Mouse (Mus musculus): ENCODE results near the gene Nfu1. TPM values are rescaled to one million over a fixed set of nuclear protein-coding genes. Genes with fewer than 3 reads are reported as not detected.
A peak's percentile ranks its signal among the peaks of the same experiment; 100 is the strongest.

The Nfu1 gene
- polyA plus RNA-seq, 1 experiment from 2014 or later, result 75.6 TPM

- 87% methylated on average over 5 of the region's 5 CpGs for WGBS
- Histone ChIP-seq H3K27me3 (replicated peaks; ENCODE audit: control insufficient read depth, insufficient read depth, low read length) (no peaks in the 10 kb centered on the region), H3K36me3 (ENCODE audit: control insufficient read depth, insufficient read depth) (peaks cover 35% of the 10 kb centered on the region), H3K9ac (ENCODE audit: low read depth, low read length) (no peak overlapping the region), H3K27ac (ENCODE audit: low read depth, low read length) (no peak overlapping the region), H3K4me3 (ENCODE audit: low read depth, low read length) (no peak overlapping the region), H3K4me1 (replicated peaks; ENCODE audit: control insufficient read depth, insufficient read depth, low read length) (no peaks in the 10 kb centered on the region), H3K4me2 (replicated peaks; ENCODE audit: low read depth) (no peak overlapping the region), H3K9me3 (ENCODE audit: control insufficient read depth) (no peaks in the 10 kb centered on the region)
- no peak for ATAC-seq
- no peak for TF ChIP-seq CTCF (IDR thresholded peaks at IDR 0.05; ENCODE audit: low read depth)
Measured at GRCm38 (mm10) chr6:86996629-86997307, 12.3 kb upstream of the Nfu1 start.

GRCm38 (mm10) chr6:86997360-86997759 is 11.7 kb upstream of the Nfu1 start:
- no peaks in the 10 kb centered on the region for H3K9me3 ChIP-seq (ENCODE audit: control insufficient read depth)
- H3K27ac ChIP-seq (ENCODE audit: low read depth, low read length), result no peak overlapping the region
- 93% methylated on average over 6 of the region's 6 CpGs for WGBS
- no peak overlapping the region for H3K9ac ChIP-seq (ENCODE audit: low read depth, low read length)
- no peaks in the 10 kb centered on the region for H3K27me3 ChIP-seq (replicated peaks; ENCODE audit: control insufficient read depth, insufficient read depth, low read length)
- peaks cover 35% of the 10 kb centered on the region for H3K36me3 ChIP-seq (ENCODE audit: control insufficient read depth, insufficient read depth)
- no peak overlapping the region for H3K4me3 ChIP-seq (ENCODE audit: low read depth, low read length)
- no peak for TF ChIP-seq CTCF (IDR thresholded peaks at IDR 0.05; ENCODE audit: low read depth)
- ATAC-seq, result no peak
- H3K4me1 ChIP-seq (replicated peaks; ENCODE audit: control insufficient read depth, insufficient read depth, low read length), result no peaks in the 10 kb centered on the region
- no peak overlapping the region for H3K4me2 ChIP-seq (replicated peaks; ENCODE audit: low read depth)

- Histone ChIP-seq H3K9me3 (ENCODE audit: control insufficient read depth) (no peaks in the 10 kb centered on the region), H3K36me3 (ENCODE audit: control insufficient read depth, insufficient read depth) (peaks cover 17% of the 10 kb centered on the region), H3K4me1 (replicated peaks; ENCODE audit: control insufficient read depth, insufficient read depth, low read length) (no peaks in the 10 kb centered on the region), H3K27me3 (replicated peaks; ENCODE audit: control insufficient read depth, insufficient read depth, low read length) (no peaks in the 10 kb centered on the region), H3K4me3 (ENCODE audit: low read depth, low read length) (no peak overlapping the region), H3K27ac (ENCODE audit: low read depth, low read length) (no peak overlapping the region), H3K9ac (ENCODE audit: low read depth, low read length) (no peak overlapping the region), H3K4me2 (replicated peaks; ENCODE audit: low read depth) (no peak overlapping the region)
- 78% methylated on average over 6 of the region's 6 CpGs for WGBS
- ATAC-seq, result no peak
- TF ChIP-seq CTCF (IDR thresholded peaks at IDR 0.05; ENCODE audit: low read depth), result no peak
Measured at GRCm38 (mm10) chr6:87001995-87002394, 7.0 kb upstream of the Nfu1 start.

GRCm38 (mm10) chr6:87002521-87003055 is 6.4 kb upstream of the Nfu1 start:
- peak; percentile 93 for TF ChIP-seq CTCF (IDR thresholded peaks at IDR 0.05; ENCODE audit: low read depth)
- 51% methylated on average over 8 of the region's 8 CpGs for WGBS
- H3K27me3 ChIP-seq (replicated peaks; ENCODE audit: control insufficient read depth, insufficient read depth, low read length), result no peaks in the 10 kb centered on the region
- no peaks in the 10 kb centered on the region for H3K9me3 ChIP-seq (ENCODE audit: control insufficient read depth)
- no peak overlapping the region for H3K27ac ChIP-seq (ENCODE audit: low read depth, low read length)
- no peak overlapping the region for H3K9ac ChIP-seq (ENCODE audit: low read depth, low read length)
- H3K4me3 ChIP-seq (ENCODE audit: low read depth, low read length), result no peak overlapping the region
- H3K4me1 ChIP-seq (replicated peaks; ENCODE audit: control insufficient read depth, insufficient read depth, low read length), result no peaks in the 10 kb centered on the region
- ATAC-seq, result peak; percentile 55; the same call in 1 of the 2 replicates
- H3K4me2 ChIP-seq (replicated peaks; ENCODE audit: low read depth), result no peak overlapping the region
- peaks cover 13% of the 10 kb centered on the region for H3K36me3 ChIP-seq (ENCODE audit: control insufficient read depth, insufficient read depth)

- no peaks in the 10 kb centered on the region for H3K9me3 ChIP-seq (ENCODE audit: control insufficient read depth)
- WGBS, result 71% methylated on average over 2 of the region's 2 CpGs
Measured at GRCm38 (mm10) chr6:87004099-87004498, 4.9 kb upstream of the Nfu1 start.

GRCm38 (mm10) chr6:87005577-87005976 is 3.5 kb upstream of the Nfu1 start:
- no peak overlapping the region for H3K4me3 ChIP-seq (ENCODE audit: low read depth, low read length)
- H3K9ac ChIP-seq (ENCODE audit: low read depth, low read length), result no peak overlapping the region
- no peaks in the 10 kb centered on the region for H3K9me3 ChIP-seq (ENCODE audit: control insufficient read depth)
- no peak for TF ChIP-seq CTCF (IDR thresholded peaks at IDR 0.05; ENCODE audit: low read depth)
- no peak for ATAC-seq
- H3K27me3 ChIP-seq (replicated peaks; ENCODE audit: control insufficient read depth, insufficient read depth, low read length), result no peaks in the 10 kb centered on the region
- no peak overlapping the region for H3K4me2 ChIP-seq (replicated peaks; ENCODE audit: low read depth)
- no peaks in the 10 kb centered on the region for H3K36me3 ChIP-seq (ENCODE audit: control insufficient read depth, insufficient read depth)
- 0 out of 2 replicates have a peak, but pooled peaks cover 2% of the 10 kb centered on the region for H3K4me1 ChIP-seq (replicated peaks; ENCODE audit: control insufficient read depth, insufficient read depth, low read length)
- H3K27ac ChIP-seq (ENCODE audit: low read depth, low read length), result no peak overlapping the region

More at GRCm38 (mm10) chr6:87004099-87004498, 4.9 kb upstream of the Nfu1 start:
- H3K4me1 ChIP-seq (replicated peaks; ENCODE audit: control insufficient read depth, insufficient read depth, low read length), result no peaks in the 10 kb centered on the region
- no peak for ATAC-seq
- H3K27ac ChIP-seq (ENCODE audit: low read depth, low read length), result no peak overlapping the region
- no peak overlapping the region for H3K4me3 ChIP-seq (ENCODE audit: low read depth, low read length)
- no peak for TF ChIP-seq CTCF (IDR thresholded peaks at IDR 0.05; ENCODE audit: low read depth)
- 0 out of 2 replicates have a peak, but pooled peaks cover 3% of the 10 kb centered on the region for H3K36me3 ChIP-seq (ENCODE audit: control insufficient read depth, insufficient read depth)
- H3K4me2 ChIP-seq (replicated peaks; ENCODE audit: low read depth), result no peak overlapping the region
- H3K9ac ChIP-seq (ENCODE audit: low read depth, low read length), result no peak overlapping the region
- H3K27me3 ChIP-seq (replicated peaks; ENCODE audit: control insufficient read depth, insufficient read depth, low read length), result no peaks in the 10 kb centered on the region
